Mouse (Mus musculus): ENCODE results near the gene D17H6S53E.
"Not testable (repeated sequence)": the region's sequence is repeated elsewhere in the genome, so short reads cannot be mapped to it uniquely, and the experiment has no call there.

D17H6S53E gene

GRCm38 (mm10) chr17:35101161-35101560 is 25.0 kb upstream of the D17H6S53E start:
- DNase-seq (ENCODE audit: low spot score), result no peak

- DNase-seq (ENCODE audit: low spot score), result no peak
These were observed 23.9 kb upstream of the D17H6S53E start for GRCm38 (mm10) chr17:35102299-35102698.

DNA sequence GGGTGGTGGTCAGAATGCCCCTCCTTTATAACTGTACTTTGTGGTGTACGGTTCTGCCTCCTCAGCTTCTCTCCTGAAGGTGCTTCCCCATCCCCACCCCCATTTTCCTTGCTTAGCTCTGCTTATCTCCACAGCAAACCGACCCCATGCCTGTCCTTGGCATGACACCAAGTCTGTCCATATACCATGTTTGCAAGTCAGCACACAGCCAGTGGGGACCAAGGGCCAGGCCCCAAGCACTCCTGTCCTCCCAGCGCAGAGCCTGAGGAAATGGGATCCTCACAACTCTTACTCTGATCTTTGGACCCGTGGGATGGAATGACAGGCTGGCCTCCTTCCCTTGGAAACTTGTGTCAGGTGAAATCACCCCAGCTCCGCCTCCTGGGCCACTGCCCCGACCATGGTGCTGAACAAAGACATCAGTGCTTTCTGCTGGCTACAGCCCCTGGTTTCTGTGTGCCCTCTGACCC is 22.9 kb upstream of the D17H6S53E start:
- DNase-seq (ENCODE audit: low spot score), result no peak

GRCm38 (mm10) chr17:35104079-35104478 is 22.1 kb upstream of the D17H6S53E start:
- no peak for DNase-seq (ENCODE audit: low spot score)

GRCm38 (mm10) chr17:35104754-35105153 is 21.4 kb upstream of the D17H6S53E start:
- DNase-seq (ENCODE audit: low spot score), result no peak

DNA sequence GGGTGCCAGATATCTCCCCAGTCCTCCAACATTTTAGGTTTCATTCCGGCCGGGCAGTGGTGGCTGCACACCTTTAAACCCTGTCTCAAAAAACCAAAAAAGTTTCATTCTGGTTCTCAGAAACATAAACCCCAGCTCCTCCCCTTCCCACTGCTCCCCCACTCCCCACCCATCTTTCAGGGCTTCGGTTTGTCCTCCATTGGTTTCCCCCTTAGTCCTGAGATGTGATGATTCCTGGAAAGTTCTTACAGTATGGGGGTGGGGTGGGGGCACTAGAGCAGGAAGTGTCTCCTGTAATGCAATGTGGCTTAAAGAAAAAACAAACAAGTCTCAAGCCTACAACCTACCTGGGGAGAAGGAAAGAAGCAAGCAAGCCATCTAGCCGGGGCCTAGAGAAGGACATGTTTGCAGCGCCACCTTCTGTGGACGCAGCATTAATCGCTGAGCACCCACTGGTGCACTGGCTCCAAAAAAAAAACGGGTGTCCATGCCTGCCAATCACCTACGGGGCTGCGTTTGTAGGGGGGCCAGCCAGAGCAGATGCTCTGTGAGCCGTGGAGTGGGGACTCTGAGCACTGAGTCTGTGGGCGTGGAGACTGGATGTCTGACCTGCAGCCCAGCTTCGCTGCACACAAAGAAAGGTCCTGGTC is 20.3 kb upstream of the D17H6S53E start:
- peak; percentile 75 for DNase-seq (ENCODE audit: low spot score)

GRCm38 (mm10) chr17:35106522-35106921 is 19.7 kb upstream of the D17H6S53E start:
- DNase-seq (ENCODE audit: low spot score), result peak; percentile 20

GRCm38 (mm10) chr17:35108097-35108496 is 18.1 kb upstream of the D17H6S53E start, which contains the start of gene Ly6g5c:
Gene Ly6g5c, plus strand, starts transcription at chr17:35108279.
- DNase-seq (ENCODE audit: low spot score), result no peak

DNA sequence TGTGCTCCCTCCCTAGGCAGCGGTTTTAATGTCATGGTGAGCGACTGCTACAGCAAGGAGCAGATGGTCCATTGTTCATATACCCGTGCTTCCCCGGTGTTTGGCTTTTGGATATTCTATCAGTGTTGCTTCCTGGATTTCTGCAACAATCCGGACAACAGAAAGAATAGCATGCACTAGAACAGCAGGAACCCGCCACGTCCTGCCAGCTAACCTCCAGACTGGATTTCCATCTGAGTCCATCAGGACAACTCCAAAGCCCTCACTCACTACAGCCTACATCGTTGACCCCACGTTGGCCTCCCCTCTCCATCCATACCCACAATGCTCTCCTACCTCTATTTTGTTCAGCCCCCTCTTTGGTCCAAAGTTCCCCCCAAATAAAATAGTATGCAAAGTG is 14.4 kb upstream of the D17H6S53E start:
- DNase-seq (ENCODE audit: low spot score), result no peak

DNA sequence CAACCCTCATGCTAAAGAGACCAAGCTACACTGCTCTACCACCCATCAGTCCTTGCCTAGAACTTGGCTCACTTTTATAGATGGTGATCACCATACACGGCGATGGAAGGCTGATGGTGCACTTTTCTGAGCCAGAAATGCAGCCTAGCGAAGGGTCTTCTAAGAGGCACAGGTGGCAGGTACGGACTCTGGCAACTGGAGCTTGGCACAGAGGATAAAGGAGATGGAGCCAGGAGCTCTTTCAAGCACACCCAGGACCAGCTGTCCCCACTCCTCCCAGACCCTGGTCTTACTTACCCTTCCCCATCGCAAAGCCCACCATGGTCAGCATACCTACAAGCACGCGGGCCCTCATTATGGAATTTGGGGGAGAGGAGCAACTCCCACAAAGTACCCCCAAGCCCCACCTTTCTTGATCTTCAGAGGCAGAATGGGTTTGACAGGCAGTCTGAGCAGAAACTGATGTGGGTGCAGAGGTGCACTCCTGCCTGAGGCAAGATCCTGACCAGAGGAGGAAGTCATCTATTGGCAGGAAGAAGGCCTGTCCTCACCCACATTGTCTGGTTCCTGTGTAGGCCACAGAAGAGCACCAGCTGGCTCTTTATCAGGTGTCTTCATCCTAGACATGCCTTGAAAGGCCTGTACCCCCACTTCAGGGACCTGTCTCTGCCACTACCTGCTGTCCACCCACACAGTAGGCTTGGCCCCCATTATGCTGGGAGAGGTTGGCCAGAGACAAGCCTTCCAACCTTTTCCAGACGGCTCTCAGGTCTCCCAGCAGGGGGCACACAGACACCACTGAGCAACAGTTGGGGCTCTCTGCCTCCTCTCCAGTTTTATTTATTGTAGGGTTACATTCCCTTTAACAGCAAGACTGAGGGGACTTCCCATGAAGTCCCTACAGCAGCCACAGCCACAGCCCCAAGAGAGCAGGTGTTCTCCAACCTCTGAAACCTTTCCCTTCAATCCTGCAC is 10.8 kb upstream of the D17H6S53E start, which contains the start of gene Ly6g5b:
Gene Ly6g5b (minus strand): TSS at position 383 of the 974 bp plus-strand sequence.
- peak; percentile 26 for DNase-seq (ENCODE audit: low spot score)

- no peak for DNase-seq (ENCODE audit: low spot score)
These were observed 5.4 kb upstream of the D17H6S53E start for GRCm38 (mm10) chr17:35120745-35121142.

DNA sequence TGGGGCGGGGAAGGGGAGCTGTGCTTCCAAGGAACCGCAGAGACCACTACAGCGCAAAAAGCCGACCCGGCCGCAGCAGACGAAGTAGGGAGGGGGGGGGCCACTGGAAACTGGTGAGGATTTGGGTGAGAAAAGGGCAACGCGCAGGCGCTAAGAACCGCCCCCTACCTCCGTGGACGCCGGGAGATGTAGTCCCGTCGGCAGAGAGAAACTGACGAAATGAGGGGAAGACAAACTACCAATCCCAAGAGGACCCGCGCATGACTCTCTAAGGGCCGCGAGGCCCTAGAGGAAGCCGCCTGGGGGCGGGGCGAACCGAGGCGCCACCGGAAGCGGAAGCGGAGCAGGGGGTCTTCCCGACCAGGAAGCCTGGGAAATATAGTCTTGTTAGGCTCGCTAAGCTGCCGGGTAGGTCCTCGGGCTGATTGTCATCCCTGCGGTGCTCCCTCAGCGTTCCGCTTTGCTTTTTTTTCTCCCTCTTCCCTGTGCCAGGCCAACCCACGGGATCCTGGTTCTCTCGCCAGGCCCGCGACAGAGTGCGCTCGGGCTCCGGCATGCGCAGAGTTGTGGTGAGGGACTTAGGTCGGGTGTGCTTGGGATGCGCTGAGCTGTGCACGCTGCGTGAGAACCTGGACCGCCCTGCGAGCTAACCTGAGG is 4.9 kb upstream of the D17H6S53E start, which contains the start of gene Gpank1:
Gene Gpank1 (plus strand): TSS at position 313 of the 657 bp plus-strand sequence.
- peak; percentile 100 for DNase-seq (ENCODE audit: low spot score)

DNA sequence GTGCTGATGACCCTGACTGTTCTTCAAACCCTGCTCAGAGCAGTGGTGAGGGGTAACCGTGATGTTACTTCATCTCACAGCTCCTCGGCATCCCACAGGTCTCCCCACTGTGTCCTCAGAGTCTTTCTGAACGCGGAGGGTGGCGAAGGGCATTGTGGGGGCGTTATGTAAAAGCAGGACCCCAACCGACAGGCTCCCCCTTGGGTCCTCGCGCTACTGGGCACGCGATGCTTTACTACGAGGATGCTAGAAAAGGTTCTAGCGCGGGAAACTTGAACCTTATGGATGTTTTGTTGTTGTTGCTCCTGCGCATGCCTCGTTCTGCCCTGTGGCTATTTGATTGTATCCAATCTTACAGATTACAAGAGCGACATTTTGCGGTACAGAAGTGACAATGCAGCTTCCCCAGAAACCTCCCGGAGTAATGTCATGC is 4.3 kb upstream of the D17H6S53E start, which contains the start of gene Csnk2b:
Gene Csnk2b (minus strand): TSS at position 183 of the 433 bp plus-strand sequence.
- peak; percentile 81 for DNase-seq (ENCODE audit: low spot score)

DNA sequence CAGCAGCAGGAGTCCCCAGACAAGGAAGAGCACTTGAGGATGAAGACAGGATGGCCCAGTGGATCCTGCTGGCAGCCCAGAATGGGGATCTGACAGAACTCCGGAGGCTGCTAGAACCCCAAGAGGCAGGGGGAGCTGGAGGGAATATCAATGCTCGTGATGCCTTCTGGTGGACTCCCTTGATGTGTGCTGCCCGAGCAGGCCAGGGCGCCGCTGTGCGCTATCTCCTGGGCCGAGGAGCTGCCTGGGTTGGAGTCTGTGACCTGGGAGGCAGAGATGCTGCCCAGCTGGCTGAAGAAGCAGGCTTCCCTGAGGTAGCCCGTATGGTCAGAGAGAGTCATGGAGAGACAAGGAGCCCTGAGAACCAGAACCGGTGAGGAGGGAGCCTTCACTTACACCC is 2.9 kb upstream of the D17H6S53E start:
- DNase-seq (ENCODE audit: low spot score), result not testable (repeated sequence)

- not testable (repeated sequence) for DNase-seq (ENCODE audit: low spot score)
These were observed 1.8 kb upstream of the D17H6S53E start for GRCm38 (mm10) chr17:35124261-35124896.

GRCm38 (mm10) chr17:35125081-35125480 is 1.1 kb upstream of the D17H6S53E start:
- no peak for DNase-seq (ENCODE audit: low spot score)

DNA sequence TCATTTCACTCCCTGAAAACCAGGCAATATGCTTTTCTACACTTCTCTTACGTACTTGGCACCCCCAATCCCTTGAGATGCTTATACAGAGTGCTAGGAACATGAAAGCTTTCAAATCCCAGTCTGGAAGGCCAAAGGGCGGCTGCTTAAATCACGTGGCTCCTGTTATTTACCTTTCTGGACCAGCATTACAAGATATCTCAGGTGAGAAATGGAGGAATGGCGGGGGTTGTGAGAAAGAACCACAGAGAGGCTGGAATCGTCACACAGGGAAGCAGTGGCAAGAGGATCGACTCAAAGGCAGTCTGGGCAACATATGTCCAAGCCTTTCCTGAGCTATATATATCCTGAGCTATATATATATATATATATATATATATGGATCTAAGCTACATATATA is 595 bp upstream of the D17H6S53E start:
- no peak for DNase-seq (ENCODE audit: low spot score)

DNA sequence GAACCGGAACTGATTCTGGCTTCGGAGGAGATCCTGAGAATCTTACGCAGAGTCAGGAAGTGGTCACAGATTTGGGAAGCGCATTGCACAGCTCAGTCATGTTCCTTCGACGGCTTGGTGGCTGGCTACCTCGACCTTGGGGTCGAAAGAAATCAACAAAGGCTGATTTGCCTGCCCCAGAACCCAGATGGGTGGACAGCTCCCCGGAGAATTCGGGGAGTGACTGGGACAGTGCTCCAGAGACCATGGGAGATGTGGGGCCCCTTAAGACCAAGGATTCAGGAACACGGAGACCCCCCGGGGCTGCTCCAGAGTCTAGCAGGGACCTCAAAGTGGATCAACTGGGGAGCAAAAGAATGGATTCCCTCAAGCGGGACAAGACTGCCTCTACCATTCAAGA is 844 bp downstream of the D17H6S53E start:
- no peak for DNase-seq (ENCODE audit: low spot score)

- no peak for DNase-seq (ENCODE audit: low spot score)
These were observed 2.8 kb downstream of the D17H6S53E start for GRCm38 (mm10) chr17:35128996-35129395.

- no peak for DNase-seq (ENCODE audit: low spot score)
These were observed 4.9 kb downstream of the D17H6S53E start for GRCm38 (mm10) chr17:35131038-35131437.

DNA sequence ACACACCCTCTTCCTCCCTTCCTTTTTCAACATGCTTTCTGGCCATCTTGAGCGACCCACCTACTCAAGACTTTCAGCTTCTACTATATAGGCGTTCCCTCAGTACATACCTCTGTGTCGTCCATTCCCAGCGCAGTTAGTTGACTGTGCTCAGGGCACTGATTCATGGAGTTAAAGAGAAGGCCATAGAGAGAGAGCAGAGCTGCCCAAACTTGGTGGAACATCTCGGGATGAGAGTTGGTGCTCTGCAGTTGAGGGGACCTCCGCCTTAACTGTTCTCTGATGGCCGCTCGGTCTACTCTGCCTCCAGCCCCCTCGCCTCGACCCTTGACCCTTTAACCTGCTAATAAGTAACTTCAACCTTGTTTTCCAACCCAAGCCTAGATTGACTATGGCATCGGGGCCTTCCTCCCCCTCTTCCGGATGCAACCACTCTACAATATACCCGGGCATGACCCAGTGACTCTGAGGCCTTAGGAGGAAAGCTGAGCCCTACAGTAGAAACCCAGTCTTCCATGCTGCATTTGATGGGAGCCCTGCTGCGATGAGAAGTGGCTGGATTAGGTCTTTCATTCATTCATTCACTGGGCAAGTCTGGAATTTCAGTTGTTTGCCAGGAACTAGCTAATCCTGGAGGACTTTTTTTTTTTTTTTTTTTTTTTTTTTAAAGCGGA is 5.5 kb downstream of the D17H6S53E start, which contains the start of gene Apom:
Gene Apom (minus strand): TSS at position 551 of the 674 bp plus-strand sequence.
- no peak for DNase-seq (ENCODE audit: low spot score)

Measured in retina, embryonic 14.5 days (tissue).